Mouse (Mus musculus): ENCODE data around the gene Gpr35. TPM values are rescaled to one million over a fixed set of nuclear protein-coding genes. Genes with fewer than 3 reads are reported as not detected.

The Gpr35 gene
- total RNA-seq, 2 experiments from 2014 or later, result 0.36 to 0.75 TPM

DNA sequence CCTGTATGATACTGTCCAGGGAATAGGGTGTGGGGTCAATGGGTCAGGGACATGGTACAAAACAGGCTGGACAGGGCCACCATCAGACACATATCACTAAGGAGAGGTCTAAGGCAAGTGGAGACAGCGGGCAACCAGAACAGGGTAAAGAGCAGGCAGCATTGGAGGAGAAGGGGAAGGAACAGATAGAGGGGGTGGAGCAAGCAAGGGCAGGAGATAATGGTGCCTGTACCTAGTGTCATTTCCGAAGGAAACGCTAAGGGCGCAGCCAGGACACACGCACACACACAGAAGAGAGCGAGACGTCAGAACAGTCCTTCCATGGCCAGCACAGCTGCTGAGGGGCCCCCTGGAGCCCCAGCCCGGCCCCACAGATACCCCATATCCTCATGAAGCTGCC, 75.9 kb downstream of the Gpr35 start:
- DNase-seq (ENCODE audit: low spot score), result no peak
- intact Hi-C loops (cut with DNase I), result no loop called here

GRCm38 (mm10) chr1:93029387-93029786, 78.7 kb downstream of the Gpr35 start:
- intact Hi-C loops (cut with DNase I), result no loop called here
- DNase-seq (ENCODE audit: low spot score), result no peak

DNA sequence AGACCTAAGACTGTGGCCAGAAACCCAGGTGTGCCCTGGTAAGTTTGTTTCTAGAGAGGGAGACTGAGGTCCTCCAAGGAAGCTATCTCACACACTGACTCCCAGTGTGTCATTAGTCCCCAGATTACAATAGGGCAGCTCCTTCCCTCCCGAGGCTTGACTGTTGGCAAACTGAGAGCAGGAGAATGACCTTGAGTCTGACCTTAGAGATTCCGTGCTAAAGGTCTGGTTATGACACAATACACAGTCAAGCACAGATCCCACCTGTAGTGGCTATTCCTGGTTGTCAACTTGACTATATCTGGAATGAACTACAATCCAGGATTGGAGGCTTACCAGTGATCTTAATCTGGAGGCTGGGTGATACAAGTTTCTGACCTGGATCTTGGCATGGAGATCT, 79.4 kb downstream of the Gpr35 start:
- DNase-seq (ENCODE audit: low spot score), result no peak
- intact Hi-C loops (cut with DNase I), result no loop called here

- no peak for DNase-seq (ENCODE audit: low spot score)
- intact Hi-C loops (cut with DNase I), result no loop called here
Measured at GRCm38 (mm10) chr1:93031199-93031598, 80.5 kb downstream of the Gpr35 start.

DNA sequence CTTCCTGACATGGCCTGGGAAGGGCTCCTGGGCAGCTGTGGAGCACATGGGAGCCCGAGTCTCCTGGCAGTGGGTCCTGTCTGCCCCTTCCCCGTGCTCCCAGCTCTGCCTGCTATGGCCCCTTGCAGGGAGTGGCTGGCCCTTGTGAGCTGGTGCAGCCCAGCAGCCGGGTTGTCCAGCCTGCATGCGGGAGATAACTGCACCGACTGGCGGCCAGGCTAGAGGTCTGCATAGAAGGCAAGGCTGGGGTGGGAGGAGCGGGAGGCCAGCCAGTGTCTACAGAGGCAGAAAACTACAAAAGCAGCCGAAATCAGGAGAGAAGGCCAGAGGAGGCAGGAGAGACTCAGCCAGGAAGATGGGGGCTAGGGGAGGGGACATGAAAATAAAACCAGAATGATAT, 83.3 kb downstream of the Gpr35 start:
- intact Hi-C loops (cut with DNase I), result no loop called here
- no peak for DNase-seq (ENCODE audit: low spot score)

- no peak for DNase-seq (ENCODE audit: low spot score)
- intact Hi-C loops (cut with DNase I), result no loop called here
Measured at GRCm38 (mm10) chr1:93035981-93036380, 85.3 kb downstream of the Gpr35 start.

Other genes starting within 250 kb of the Gpr35 start
- 100 to 1,000 TPM; 366 to 368 TPM for gene Gpc1, start 119.2 kb upstream of the Gpr35 start, total RNA-seq (2021)
- not detected for gene Ankmy1, start 48.0 kb upstream of the Gpr35 start, total RNA-seq (2021)
- 10 to 100 TPM; 11.9 to 13.2 TPM for gene Dusp28, start 43.9 kb upstream of the Gpr35 start, total RNA-seq (2021)
- gene Rnpepl1, start 40.1 kb upstream of the Gpr35 start, total RNA-seq (2021), result 10 to 100 TPM; 77.8 to 77.9 TPM
- 1 to 10 TPM; 6.9 TPM for gene Capn10, start 16.5 kb upstream of the Gpr35 start, total RNA-seq (2021)
- not detected for gene Aqp12, start 55.5 kb downstream of the Gpr35 start, total RNA-seq (2021)
- gene Kif1a, start 151.1 kb downstream of the Gpr35 start, total RNA-seq (2021), result 1 to 10 TPM in 1 of 2 experiments, under 1 TPM in 1; 0.94 to 1.6 TPM
- gene Agxt, start 184.4 kb downstream of the Gpr35 start, total RNA-seq (2021), result not detected
- gene 2310007B03Rik, start 210.1 kb downstream of the Gpr35 start, total RNA-seq (2021), result not detected
- gene Crocc2, start 217.9 kb downstream of the Gpr35 start, total RNA-seq (2021), result under 1 TPM; 0.10 to 0.11 TPM